19 mouse cellular contexts compared by ENCODE assay signal in genomic region chr19:10718251-10718775, GRCm38 (mm10). TPM values are rescaled to one million over a fixed set of nuclear protein-coding genes. Genes with fewer than 3 reads are reported as not detected.
A peak's percentile ranks its signal among the peaks of the same experiment; 100 is the strongest.
DNase-seq lines count a peak whose midpoint lies in the region; ATAC-seq lines count a peak whose summit lies in the region.
"Had no signal": no experiment of that assay in that cellular context is flagged by ENCODE, and none has a peak within 500 bp of the region (broad histone marks: within the 10 kb centered on the region; RNA-seq: fewer than 3 reads in every experiment).

No protein-coding gene starts in this region.

- no peak for DNase-seq in heart, adult 11 months
- peak; percentile 47 for DNase-seq in left cerebral cortex, postnatal 4 days
- no peak for DNase-seq in left cerebral cortex, adult 9 months (ENCODE audit: low spot score in 2 of 2)
- DNase-seq in cerebellum, adult 9-11 months: peak; percentile 67
- peak; percentile 58 to 61 for DNase-seq in lung, postnatal 4 days
- no peak for DNase-seq in urinary bladder, postnatal 25 days (ENCODE audit: low spot score)
- DNase-seq: kidney, adult 18-20 months; liver had no signal

- intact Hi-C loops in left cerebral cortex, postnatal 4 days (cut with DNase I): no loop called here

- H3K4me3 ChIP-seq in heart, embryonic 11.5 days (ENCODE audit: low read depth, low read length): no peak overlapping the region
- H3K4me3 ChIP-seq: embryonic facial prominence, embryonic 15.5 days; forebrain, embryonic 13.5 days; hindbrain, embryonic 12.5 days; left cerebral cortex, adult 2 months had no signal

- 0 out of 2 replicates have a peak, but pooled peaks have one; percentile 29 for ATAC-seq in heart, embryonic 11.5 days (replicated peaks; ENCODE audit: insufficient number of reproducible peaks, low FRiP score, low TSS enrichment)
- ATAC-seq: forebrain, embryonic 13.5 days had no signal

- no peaks in the 10 kb centered on the region for H3K36me3 ChIP-seq in heart, embryonic 11.5 days (ENCODE audit: control insufficient read depth, insufficient read depth, low read length)

- peaks cover 17% of the 10 kb centered on the region for H3K4me1 ChIP-seq in heart, embryonic 11.5 days (ENCODE audit: control insufficient read depth, insufficient read depth, low read length)

- no peak overlapping the region for H3K27ac ChIP-seq in heart, embryonic 11.5 days (ENCODE audit: low read depth, low read length)
- H3K27ac ChIP-seq: embryonic facial prominence, embryonic 15.5 days; hindbrain, embryonic 12.5 days; left cerebral cortex, adult 2 months; macrophage had no signal

- WGBS in heart, embryonic 11.5 days (ENCODE audit: insufficient replicate concordance): 55% methylated on average over 7 of the region's 7 CpGs

- H3K9me3 ChIP-seq in heart, embryonic 11.5 days (replicated peaks; ENCODE audit: control insufficient read depth, low read length): no peaks in the 10 kb centered on the region
- H3K9me3 ChIP-seq: embryonic facial prominence, embryonic 15.5 days; forebrain, embryonic 13.5 days; hindbrain, embryonic 12.5 days had no signal

- no peak overlapping the region for H3K4me2 ChIP-seq in heart, embryonic 11.5 days
- H3K4me2 ChIP-seq: embryonic facial prominence, embryonic 15.5 days; forebrain, embryonic 13.5 days; hindbrain, embryonic 12.5 days had no signal

- H3K27me3 ChIP-seq in heart, embryonic 11.5 days (ENCODE audit: control insufficient read depth, insufficient read depth, low read length): no peaks in the 10 kb centered on the region
- H3K27me3 ChIP-seq: CH12.LX; embryonic facial prominence, embryonic 15.5 days; forebrain, embryonic 13.5 days; hindbrain, embryonic 12.5 days had no signal

- H3K9ac ChIP-seq in heart, embryonic 11.5 days (ENCODE audit: low read depth, low read length): no peak overlapping the region
- H3K9ac ChIP-seq: embryonic facial prominence, embryonic 15.5 days; forebrain, embryonic 13.5 days; hindbrain, embryonic 12.5 days had no signal

RNA-seq across cellular contexts. Expression of gene Cd5, which starts 20.5 kb away (rescaled TPM):
- 0.39 and 0.72 TPM in 2 replicates for polyA plus RNA-seq in heart, embryonic 11.5 days (2014; fragmentation: Nextera tagmentation; extraction: Ambion mirVana)
- not detected for total RNA-seq in left cerebral cortex, postnatal 4 days (2021)
- polyA plus RNA-seq: forebrain, embryonic 13.5 days had no signal

RNA-seq across cellular contexts. Expression of gene Vps37c, which starts 29.8 kb away (rescaled TPM):
- polyA plus RNA-seq in heart, embryonic 11.5 days (2014; fragmentation: Nextera tagmentation; extraction: Ambion mirVana): 21.9 and 22.5 TPM in 2 replicates
- 10 to 100 TPM; 24.1 to 24.9 TPM for total RNA-seq in left cerebral cortex, postnatal 4 days (2021)

RNA-seq across cellular contexts. Expression of gene Pga5, which starts 40.4 kb away (rescaled TPM):
- not detected in 2 replicates for polyA plus RNA-seq in heart, embryonic 11.5 days (2014; fragmentation: Nextera tagmentation; extraction: Ambion mirVana)
- not detected for total RNA-seq in left cerebral cortex, postnatal 4 days (2021)
- total RNA-seq: adrenal gland, adult 18-20 months; gastrocnemius, adult 8-10 months; left cerebral cortex, adult 2 months; midbrain, postnatal 0 days had no signal
- polyA plus RNA-seq: embryonic facial prominence, embryonic 15.5 days; forebrain, embryonic 13.5 days; hindbrain, embryonic 12.5 days; macrophage; midbrain, postnatal 0 days; neural tube, embryonic 14.5 days had no signal

Comparison
In these comparisons a context has a peak if more than half of its experiments do, and no peak if none do; other contexts are left out.
1. DNase-seq: peak in left cerebral cortex, postnatal 4 days (single experiment), cerebellum, adult 9-11 months (single experiment) and lung, postnatal 4 days (2 of 2); none in heart, adult 11 months (single experiment), left cerebral cortex, adult 9 months (0 of 2) and urinary bladder, postnatal 25 days (single experiment).